Mouse (Mus musculus): ENCODE data around the gene Hps5.

The Hps5 gene

DNA sequence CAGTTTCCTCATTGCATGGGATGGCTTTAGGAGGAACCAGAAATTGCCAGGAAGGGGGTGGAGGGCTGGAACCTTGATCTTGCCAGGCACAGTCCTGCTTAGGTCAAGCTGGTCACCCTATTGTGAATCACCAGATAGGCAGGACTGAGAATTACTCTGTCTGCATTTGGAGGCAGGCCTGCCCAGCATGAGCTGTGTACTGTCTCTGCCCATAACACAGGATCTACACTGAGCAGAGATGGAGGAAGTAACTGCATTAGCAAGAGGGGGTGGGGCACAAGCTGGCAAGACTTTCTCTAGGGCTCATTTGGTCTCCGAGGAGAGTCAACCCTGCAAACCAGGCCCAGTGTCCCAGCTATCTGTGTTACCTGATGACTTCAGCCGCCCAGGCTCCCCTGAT lies 60.9 kb downstream of the Hps5 start:
- no peak for DNase-seq

DNA sequence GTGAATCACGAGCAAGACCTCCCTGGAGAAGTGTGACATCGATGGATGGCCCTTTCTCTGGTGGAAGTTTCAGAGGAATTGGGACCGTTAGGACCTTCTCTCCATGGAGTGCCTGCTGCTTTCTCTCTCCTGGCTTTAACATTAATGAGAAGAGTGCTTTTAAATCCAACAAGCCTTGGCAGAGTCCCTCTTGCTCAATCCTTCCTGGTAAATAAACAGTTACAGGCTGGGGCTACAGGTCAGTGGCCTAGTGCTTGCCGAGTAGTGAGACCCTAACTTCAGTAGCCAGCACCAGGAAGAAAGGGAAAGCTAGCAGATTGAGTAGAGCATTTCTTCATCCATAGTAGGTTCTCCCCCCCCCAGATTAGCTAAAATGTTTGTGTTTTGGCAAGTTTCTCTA lies 63.4 kb downstream of the Hps5 start, which contains the start of gene Saa4:
Gene Saa4 (minus strand): TSS at position 146 of the 400 bp plus-strand sequence.
- DNase-seq = no peak

DNA sequence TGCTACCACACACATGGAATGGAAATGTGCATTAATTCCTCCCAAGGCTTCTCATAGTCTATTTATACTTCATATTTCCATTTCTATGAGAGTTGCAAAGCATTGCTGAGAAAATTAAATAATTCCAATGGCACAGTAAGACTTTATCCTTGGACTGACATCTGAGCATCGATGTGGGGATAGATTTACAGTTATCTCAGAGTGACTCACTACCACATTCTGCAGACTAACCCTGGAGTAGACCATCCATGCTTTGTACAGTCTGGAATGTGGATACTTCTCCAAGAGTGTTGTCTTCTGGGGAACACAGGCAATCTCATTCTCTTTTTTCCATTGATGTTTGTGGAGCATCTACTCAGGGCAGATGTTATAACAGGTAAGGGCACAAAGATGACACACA lies 68.3 kb downstream of the Hps5 start:
- DNase-seq = no peak

DNA sequence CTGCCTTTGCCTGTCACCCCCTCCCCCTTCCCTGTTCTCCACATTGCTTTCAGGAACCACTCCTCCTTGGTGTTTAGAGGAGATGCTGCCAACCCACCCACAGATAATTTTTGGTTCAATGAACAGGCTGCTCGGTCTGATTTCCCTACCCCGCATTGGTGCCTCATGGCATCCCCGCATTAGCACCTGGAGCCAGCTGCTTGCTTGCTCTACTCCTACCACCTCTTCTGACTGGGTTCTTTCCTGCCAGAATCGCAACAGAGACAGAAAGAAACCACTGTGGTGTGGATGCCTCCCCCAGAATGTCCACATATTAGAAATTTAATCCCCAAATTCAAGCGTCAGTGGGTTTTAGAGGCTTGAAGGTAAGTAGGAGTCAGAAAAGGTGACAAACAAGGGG lies 71.5 kb downstream of the Hps5 start:
- DNase-seq = no peak

DNA sequence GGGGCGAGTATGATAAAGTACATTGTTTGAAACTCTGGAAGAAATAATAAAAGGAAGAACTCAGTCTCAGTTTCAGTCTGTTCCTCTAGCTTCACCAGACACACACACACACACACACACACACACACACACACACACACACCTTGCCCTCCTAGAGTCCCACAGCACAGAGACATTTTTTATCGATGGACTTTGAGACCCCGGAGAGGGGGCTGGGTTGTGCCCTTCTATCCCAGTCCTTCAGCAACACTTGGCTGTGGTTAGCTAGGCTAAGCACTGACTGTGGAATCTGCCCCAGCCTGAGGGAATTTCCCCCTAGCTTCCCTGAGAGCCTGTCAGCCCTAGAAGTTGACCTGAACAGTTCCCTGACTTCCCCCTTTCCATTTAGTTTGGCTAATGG lies 72.0 kb downstream of the Hps5 start:
- peak; percentile 35 to 78 for DNase-seq

DNA sequence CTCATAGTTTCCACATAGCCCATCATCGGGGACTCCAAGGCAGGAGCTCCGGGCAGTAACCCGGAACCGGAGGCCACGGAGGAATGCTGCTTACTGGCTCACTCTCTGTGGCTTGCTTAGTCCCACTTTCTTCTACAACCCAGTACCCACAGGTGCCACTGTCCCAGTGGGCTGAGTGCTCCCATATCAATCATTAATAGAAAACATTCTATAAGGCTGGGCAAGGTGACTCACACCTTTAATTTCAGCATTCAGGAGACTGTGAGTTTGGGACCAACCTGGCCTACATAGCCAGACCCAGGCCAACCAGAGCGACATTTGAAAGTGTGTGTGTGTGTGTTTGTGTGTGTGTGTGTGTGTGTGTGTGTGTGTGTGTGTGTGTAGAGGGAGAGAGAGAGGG lies 72.5 kb downstream of the Hps5 start:
- no peak for DNase-seq

DNA sequence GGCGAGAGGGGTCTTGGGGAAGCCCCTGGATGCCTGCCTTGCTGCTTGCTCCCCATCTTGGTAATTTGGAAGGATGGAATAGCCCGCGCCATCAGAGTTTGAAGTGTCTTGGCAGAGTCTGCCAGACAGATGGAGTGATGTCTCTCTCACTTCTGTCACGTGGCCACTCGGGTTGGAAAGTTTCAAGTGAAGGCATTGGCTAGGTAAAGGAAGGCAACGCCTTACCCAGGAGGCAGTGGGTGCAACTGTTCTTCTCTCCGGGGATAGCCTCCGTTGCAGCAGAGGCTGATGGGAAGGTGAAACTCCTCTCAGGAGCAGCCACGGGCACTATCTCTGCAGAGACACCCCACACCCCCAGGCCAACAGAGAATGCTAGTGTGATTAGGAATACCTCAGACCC lies 75.4 kb downstream of the Hps5 start:
- DNase-seq = no peak

DNA sequence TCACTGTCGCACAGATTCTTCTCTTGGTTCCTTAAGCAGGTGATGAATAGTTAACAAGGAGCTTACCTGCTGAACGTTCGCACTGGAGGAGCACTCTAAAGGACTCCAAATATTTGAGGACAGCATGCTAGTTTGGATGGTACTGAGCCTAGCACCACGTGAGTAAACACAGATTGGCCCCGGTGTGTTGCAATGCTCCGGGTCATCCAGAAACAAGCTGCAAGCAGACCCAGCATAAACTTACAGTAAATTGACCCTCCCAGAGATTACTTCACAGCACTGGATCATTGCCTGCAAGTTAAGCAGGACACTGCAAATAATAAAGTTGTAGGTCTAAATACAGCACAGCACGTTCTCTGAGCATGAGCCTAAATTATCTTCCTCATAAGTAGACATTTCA lies 76.3 kb downstream of the Hps5 start:
- DNase-seq = peak; percentile 10 to 65

DNA sequence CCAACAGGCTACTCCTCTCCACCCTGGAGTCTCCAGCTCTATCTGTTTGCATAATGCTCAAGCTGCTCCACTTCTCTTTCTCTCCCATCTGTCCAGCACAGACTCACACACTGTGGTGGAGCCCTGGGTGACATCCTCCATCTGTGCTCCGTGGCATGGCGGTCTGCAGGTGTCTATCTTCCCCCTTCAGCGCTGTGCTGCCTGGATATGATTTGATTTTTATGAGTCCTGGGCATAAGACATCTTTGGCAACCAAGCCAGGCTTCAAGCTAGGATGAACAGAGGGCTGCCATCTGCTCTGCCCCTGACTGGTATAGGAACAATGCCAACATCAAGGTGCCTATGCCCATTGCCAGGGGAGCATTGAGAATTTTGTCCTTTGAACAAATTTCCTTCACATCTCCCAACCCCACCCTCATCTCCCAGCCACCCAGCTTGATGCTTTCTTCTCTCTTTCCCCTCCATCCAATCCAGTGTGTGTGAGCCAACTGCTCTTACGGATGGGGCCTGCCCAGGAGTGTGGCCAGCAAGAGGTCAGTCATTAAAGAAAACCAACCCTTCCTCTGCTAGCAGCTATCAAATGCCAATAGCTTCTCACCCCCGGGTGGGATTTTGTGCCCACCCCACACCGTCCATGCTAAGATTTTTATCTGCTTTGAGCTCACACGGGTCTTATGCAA lies 77.1 kb downstream of the Hps5 start:
- DNase-seq = no peak

DNA sequence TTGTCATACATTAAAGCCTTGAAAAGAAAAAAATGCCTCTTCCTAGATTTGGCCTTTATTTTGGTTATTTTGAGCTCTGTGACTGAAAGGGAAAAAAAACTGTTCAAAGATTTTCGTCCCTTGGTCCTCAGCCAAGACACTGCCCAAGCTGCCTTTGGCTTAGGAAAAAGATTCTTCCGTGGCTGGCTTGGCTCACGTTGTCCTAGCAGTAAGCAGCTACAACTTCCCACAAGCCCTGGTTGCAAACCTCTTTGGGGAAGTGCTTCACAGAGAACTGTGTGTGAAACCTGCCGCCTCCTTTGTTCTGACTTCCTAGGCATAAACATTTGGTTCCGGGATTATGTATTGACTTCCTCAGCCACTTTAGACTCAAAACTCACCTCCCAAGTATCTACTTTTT lies 79.0 kb downstream of the Hps5 start:
- peak; percentile 36 to 57 for DNase-seq

DNA sequence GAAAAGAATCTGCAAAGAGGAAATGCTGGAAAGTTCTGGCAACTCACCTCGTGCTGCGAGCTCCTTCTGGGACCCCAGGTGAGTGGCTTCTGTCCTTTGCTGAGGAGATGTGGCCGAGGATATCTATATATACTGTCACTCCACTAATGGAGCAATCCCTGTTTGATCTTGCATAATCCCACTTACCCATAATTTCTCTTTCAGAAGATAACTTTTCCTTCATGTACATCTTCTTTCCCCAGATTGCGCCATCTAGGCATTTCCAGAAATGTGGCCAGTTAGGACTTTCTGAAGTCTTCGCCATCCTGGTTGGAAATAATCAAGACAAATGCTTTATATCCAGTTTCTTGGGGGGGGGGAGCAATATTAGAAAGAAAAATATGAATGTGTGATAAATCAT lies 80.3 kb downstream of the Hps5 start, which contains the start of gene Saa3:
Gene Saa3 (minus strand): TSS at position 101 of the 400 bp plus-strand sequence.
- no peak for DNase-seq

DNA sequence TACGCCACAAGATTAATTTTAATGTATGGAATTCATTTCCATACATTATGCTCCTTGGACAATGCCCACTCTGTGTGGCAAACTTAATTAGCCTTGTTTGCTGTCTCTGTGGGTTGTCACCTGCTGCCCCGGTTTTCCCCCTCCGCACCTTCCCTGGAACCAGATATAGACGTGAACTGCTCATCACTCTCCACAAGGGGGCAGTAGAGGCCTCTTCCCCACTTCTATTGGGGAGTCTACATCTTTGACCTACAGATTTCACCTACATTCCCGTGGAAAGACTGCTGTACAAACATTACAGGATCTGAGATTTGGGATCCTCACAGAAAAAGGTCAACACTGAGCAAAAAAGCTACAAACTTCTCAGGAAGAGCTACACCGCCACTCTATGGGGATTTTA lies 81.3 kb downstream of the Hps5 start:
- peak; percentile 60 to 67 for DNase-seq

DNA sequence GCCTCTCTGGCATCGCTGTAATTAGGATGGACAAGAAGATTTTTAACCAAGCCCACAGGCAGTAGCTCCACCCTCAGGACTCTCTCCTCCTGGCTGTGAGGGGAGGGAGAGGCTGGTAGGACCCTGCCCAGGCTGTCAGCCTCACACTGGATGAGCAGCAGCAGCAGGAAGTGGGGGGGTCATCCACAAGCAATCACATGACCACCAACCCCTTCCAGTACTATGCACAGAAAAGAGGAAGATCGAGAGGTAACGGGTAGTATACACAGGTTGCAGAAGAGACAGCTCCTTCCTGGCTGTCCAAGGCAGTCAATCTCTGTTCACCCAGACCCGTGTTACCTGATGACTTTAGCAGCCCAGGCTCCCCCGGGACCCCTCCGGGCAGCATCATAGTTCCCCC lies 83.6 kb downstream of the Hps5 start:
- no peak for DNase-seq
